Mouse (Mus musculus) bone marrow, adult 2 months (tissue): ENCODE results near the gene Gm10447. TPM values are rescaled to one million over a fixed set of nuclear protein-coding genes. Genes with fewer than 3 reads are reported as not detected.

Experiments used
- H3K27ac ChIP-seq: fragments of 200-500 bp; 2 replicates; pipeline ENCODE4 v1.5.1; 2012; ENCODE audit warnings: low read depth, mild to moderate bottlenecking, control low read depth, inconsistent platforms, low read length; ENCODE audit not compliant: control insufficient read depth, poor library complexity, insufficient read depth
- H3K4me1 ChIP-seq: fragments of 200-500 bp; 2 replicates; pipeline ENCODE4 v1.6.1; 2011; ENCODE audit warnings: low read length; ENCODE audit not compliant: control insufficient read depth, insufficient read depth
- H3K4me3 ChIP-seq: fragments of 200-500 bp; replicated peaks from 2 replicates; pipeline ENCODE3; 2011; ENCODE audit warnings: mild to moderate bottlenecking, low read depth, low read length, control low read depth; ENCODE audit not compliant: control insufficient read depth
- CTCF ChIP-seq: fragments of 200-500 bp; IDR thresholded peaks from 2 replicates; pipeline ENCODE4 v1.5.1; 2011; ENCODE audit warnings: low read length, control low read depth; ENCODE audit not compliant: control insufficient read depth, insufficient read depth
- POLR2A ChIP-seq: fragments of 200-500 bp; IDR thresholded peaks from 2 replicates; pipeline ENCODE4 v1.6.1; 2011; ENCODE audit warnings: low read depth, mild to moderate bottlenecking, control low read depth, low read length, borderline replicate concordance; ENCODE audit not compliant: control insufficient read depth
- WGBS: fragments of 180-500 bp; shearing (Covaris S2); methylation state at CpG from one replicate; pipeline ENCODE4 v1.1.7; 2018; 5-methylcytosine and 5-hydroxymethylcytosine counted together
- polyA plus RNA-seq: library from polyadenylated mRNA; stranded (reverse); fragments of >200 nt; gene quantifications from 2 replicates; pipeline ENCODE4 v1.2.4, GENCODE M21; 2011; ENCODE audit warnings: low replicate concordance; ENCODE audit not compliant: missing spikeins, insufficient read depth, insufficient read length

The Gm10447 gene
- polyA plus RNA-seq, 1 experiment = not detected

- no peaks in the 10 kb centered on the region; the same call in 1 of the 2 replicates for H3K4me1 ChIP-seq
- TF ChIP-seq CTCF = no peak
- TF ChIP-seq POLR2A = no peak
- 90% methylated on average over 13 of the region's 13 CpGs for WGBS
- H3K27ac ChIP-seq = no peak overlapping the region
- no peak overlapping the region for H3K4me3 ChIP-seq
Observed at GRCm38 (mm10) chr11:53445562-53445961, 11.3 kb downstream of the Gm10447 start.

- TF ChIP-seq POLR2A (no peak), CTCF (peak; percentile 45; the same call in 1 of the 2 replicates)
- whole genome bisulfite sequencing = 8% methylated on average over 6 of the region's 6 CpGs
- no peak overlapping the region for H3K27ac ChIP-seq
Observed at GRCm38 (mm10) chr11:53443861-53444260, 13.0 kb downstream of the Gm10447 start.

GRCm38 (mm10) chr11:53441921-53442320 lies 15.0 kb downstream of the Gm10447 start:
- Histone ChIP-seq H3K4me1 (no peaks in the 10 kb centered on the region; the same call in 1 of the 2 replicates), H3K4me3 (no peak overlapping the region), H3K27ac (no peak overlapping the region)
- TF ChIP-seq CTCF (no peak), POLR2A (no peak)
- 5% methylated on average over 12 of the region's 12 CpGs for WGBS

More at GRCm38 (mm10) chr11:53443861-53444260, 13.0 kb downstream of the Gm10447 start:
- Histone ChIP-seq H3K4me3 (no peak overlapping the region), H3K4me1 (no peaks in the 10 kb centered on the region; the same call in 1 of the 2 replicates)

GRCm38 (mm10) chr11:53436338-53436737 lies 20.6 kb downstream of the Gm10447 start:
- H3K27ac ChIP-seq = no peak overlapping the region
- no peak for TF ChIP-seq POLR2A
- no peak for TF ChIP-seq CTCF
- H3K4me3 ChIP-seq = no peak overlapping the region
- peaks cover 1% of the 10 kb centered on the region; the same call in 1 of the 2 replicates for H3K4me1 ChIP-seq
- WGBS = 63% methylated on average over 6 of the region's 6 CpGs

- Histone ChIP-seq H3K4me3 (no peak overlapping the region), H3K4me1 (peaks cover 2% of the 10 kb centered on the region; the same call in 1 of the 2 replicates), H3K27ac (no peak overlapping the region)
- WGBS = 71% methylated on average over 8 of the region's 8 CpGs
- TF ChIP-seq POLR2A (no peak), CTCF (no peak)
Observed at GRCm38 (mm10) chr11:53435504-53435903, 21.4 kb downstream of the Gm10447 start.

GRCm38 (mm10) chr11:53433057-53433456 lies 23.9 kb downstream of the Gm10447 start:
- no peak overlapping the region for H3K27ac ChIP-seq
- WGBS = 27% methylated on average over 6 of the region's 6 CpGs
- peaks cover 4% of the 10 kb centered on the region for H3K4me1 ChIP-seq
- TF ChIP-seq CTCF = no peak
- no peak for TF ChIP-seq POLR2A
- H3K4me3 ChIP-seq = no peak overlapping the region

- TF ChIP-seq CTCF (no peak), POLR2A (no peak)
- peak overlapping the region; percentile 98 for H3K4me3 ChIP-seq
- H3K4me1 ChIP-seq = peaks cover 4% of the 10 kb centered on the region
- H3K27ac ChIP-seq = peak overlapping the region; percentile 85
- 13% methylated on average over 9 of the region's 9 CpGs for WGBS
Observed at GRCm38 (mm10) chr11:53431347-53432056, 25.4 kb downstream of the Gm10447 start.

GRCm38 (mm10) chr11:53430670-53431346 lies 26.1 kb downstream of the Gm10447 start, which contains the start of the genes Uqcrq and Gdf9:
Gene Uqcrq, minus strand, starts transcription at chr11:53430831.
Gene Gdf9, plus strand, starts transcription at chr11:53431023.
- Histone ChIP-seq H3K27ac (peak within 1 kb of the TSS; percentile 85), H3K4me3 (peak within 1 kb of the TSS; percentile 98), H3K4me1 (peaks cover 4% of the 10 kb centered on the region)
- WGBS = under 1% methylated on average over 44 of the region's 44 CpGs
- TF ChIP-seq CTCF (no peak), POLR2A (peak; percentile 76; the same call in 1 of the 2 replicates)
